Mouse (Mus musculus) bone marrow, adult 2 months (tissue): ENCODE data around the gene Hist1h2bh. TPM values are rescaled to one million over a fixed set of nuclear protein-coding genes. Genes with fewer than 3 reads are reported as not detected.
"Not testable (repeated sequence)": the region's sequence is repeated elsewhere in the genome, so short reads cannot be mapped to it uniquely, and the experiment has no call there.

Experiments used
- H3K27ac ChIP-seq: fragments of 200-500 bp; 2 replicates; pipeline ENCODE4 v1.5.1; 2012; ENCODE audit warnings: low read depth, mild to moderate bottlenecking, control low read depth, inconsistent platforms, low read length; ENCODE audit not compliant: control insufficient read depth, poor library complexity, insufficient read depth
- H3K4me1 ChIP-seq: fragments of 200-500 bp; 2 replicates; pipeline ENCODE4 v1.6.1; 2011; ENCODE audit warnings: low read length; ENCODE audit not compliant: control insufficient read depth, insufficient read depth
- H3K4me3 ChIP-seq: fragments of 200-500 bp; replicated peaks from 2 replicates; pipeline ENCODE3; 2011; ENCODE audit warnings: mild to moderate bottlenecking, low read depth, low read length, control low read depth; ENCODE audit not compliant: control insufficient read depth
- CTCF ChIP-seq: fragments of 200-500 bp; IDR thresholded peaks from 2 replicates; pipeline ENCODE4 v1.5.1; 2011; ENCODE audit warnings: low read length, control low read depth; ENCODE audit not compliant: control insufficient read depth, insufficient read depth
- POLR2A ChIP-seq: fragments of 200-500 bp; IDR thresholded peaks from 2 replicates; pipeline ENCODE4 v1.6.1; 2011; ENCODE audit warnings: low read depth, mild to moderate bottlenecking, control low read depth, low read length, borderline replicate concordance; ENCODE audit not compliant: control insufficient read depth
- WGBS: fragments of 180-500 bp; shearing (Covaris S2); methylation state at CpG from one replicate; pipeline ENCODE4 v1.1.7; 2018; 5-methylcytosine and 5-hydroxymethylcytosine counted together
- polyA plus RNA-seq: library from polyadenylated mRNA; stranded (reverse); fragments of >200 nt; gene quantifications from 2 replicates; pipeline ENCODE4 v1.2.4, GENCODE M21; 2011; ENCODE audit warnings: low replicate concordance; ENCODE audit not compliant: missing spikeins, insufficient read depth, insufficient read length

Hist1h2bh gene
- polyA plus RNA-seq, 1 experiment = 11.4 TPM

DNA sequence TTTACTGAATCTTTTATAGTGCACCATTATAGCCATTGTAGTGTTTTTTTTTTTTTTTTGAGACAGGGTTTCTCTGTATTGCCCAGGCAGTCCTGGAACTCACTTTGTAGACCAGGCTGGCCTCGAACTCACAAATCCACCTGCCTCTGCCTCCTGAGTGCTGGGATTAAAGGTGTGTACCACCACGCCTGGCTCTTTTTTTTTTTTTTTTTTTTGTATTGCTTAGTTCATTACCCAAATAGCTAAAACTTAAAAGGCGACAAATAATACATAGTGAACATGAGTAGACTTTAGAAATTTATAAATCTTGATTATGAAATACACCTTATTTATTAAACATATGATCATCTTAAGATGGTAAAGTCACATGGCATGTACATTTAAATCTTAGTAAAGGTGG is 1.7 kb downstream of the Hist1h2bh start:
- Histone ChIP-seq H3K4me3 (no peak overlapping the region), H3K4me1 (no peaks in the 10 kb centered on the region), H3K27ac (no peak overlapping the region)
- 76% methylated on average over 3 of the region's 3 CpGs for WGBS
- no peak for TF ChIP-seq POLR2A
- no peak for TF ChIP-seq CTCF

DNA sequence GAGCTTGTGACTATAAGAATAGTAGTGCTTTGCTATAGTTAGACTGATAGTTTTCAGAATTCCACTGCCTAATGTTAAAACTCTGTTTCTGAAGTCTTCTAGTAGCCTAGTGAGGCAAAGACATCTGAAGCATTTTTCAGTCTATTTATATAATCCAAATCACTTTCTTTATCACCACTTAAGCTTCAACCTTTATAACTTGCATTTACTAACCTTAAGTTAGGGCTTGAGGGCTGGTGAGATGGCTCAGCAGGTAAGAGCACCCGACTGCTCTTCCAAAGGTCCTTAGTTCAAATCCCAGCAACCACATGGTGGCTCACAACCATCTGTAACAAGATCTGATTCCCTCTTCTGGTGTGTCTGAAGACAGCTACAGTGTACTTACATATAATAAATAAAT is 3.4 kb downstream of the Hist1h2bh start:
- not testable (repeated sequence) for H3K27ac ChIP-seq, H3K4me1 ChIP-seq, H3K4me3 ChIP-seq
- WGBS = 65% methylated on average over 1 of the region's 1 CpGs

DNA sequence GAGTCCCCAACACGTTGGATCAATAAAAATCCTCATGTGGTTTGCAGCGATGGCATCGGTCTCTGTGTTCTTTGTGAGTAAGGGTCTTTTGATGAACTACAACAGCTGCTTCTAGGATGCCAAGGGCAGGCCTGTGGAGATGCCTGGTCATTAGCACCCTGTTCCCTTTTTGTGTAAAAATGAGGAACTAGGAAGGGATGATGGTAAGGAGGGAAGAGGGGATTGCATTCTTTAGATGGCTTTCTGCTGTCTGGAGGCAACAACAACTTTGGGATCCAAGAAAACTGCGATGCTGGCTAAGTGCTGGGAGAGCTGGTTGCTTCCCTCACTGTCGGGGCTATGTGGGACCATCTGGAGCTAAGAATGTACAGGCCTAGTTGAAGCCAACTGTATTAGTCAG is 4.9 kb downstream of the Hist1h2bh start:
- 77% methylated on average over 5 of the region's 5 CpGs for WGBS
- H3K4me1 ChIP-seq = no peaks in the 10 kb centered on the region
- no peak overlapping the region for H3K27ac ChIP-seq
- H3K4me3 ChIP-seq = no peak overlapping the region
- TF ChIP-seq CTCF (no peak), POLR2A (no peak)

DNA sequence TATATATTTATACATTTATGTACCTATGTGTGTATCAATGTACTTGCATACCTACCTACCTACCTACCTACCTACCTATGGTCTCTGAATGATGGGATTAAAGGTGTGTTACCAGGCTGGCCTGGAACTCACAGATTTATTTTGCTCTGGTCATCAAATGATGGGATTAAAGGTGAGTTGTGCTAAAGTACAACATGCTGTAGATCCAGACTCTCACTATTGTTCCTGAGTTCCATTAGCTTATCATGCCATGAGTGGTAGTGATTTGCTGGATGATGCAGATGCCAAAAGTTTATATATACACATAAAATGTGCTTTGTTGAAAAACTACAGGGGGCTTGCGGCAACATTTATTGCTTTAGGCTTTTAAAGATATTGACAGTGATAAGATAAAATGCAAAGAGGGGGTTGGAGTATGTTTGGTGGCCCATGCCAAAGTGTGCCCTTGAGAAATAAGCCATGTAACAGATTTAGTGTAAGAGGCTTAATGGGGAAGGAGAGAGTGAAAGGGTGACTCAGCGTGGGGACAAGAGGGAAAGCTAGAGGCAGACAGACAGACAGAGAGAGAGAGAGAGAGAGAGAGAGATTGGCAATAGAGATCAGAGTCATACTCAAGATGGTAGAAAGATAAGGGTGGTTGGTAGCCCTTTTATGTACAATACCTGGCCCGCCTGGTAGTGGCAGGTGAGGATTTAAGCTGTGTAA is 6.0 kb downstream of the Hist1h2bh start:
- Histone ChIP-seq H3K4me1 (peaks cover 1% of the 10 kb centered on the region; the same call in 1 of the 2 replicates), H3K27ac (no peak overlapping the region), H3K4me3 (peak overlapping the region; percentile 29)
- TF ChIP-seq POLR2A (no peak), CTCF (no peak)
- 69% methylated on average over 3 of the region's 3 CpGs for WGBS

DNA sequence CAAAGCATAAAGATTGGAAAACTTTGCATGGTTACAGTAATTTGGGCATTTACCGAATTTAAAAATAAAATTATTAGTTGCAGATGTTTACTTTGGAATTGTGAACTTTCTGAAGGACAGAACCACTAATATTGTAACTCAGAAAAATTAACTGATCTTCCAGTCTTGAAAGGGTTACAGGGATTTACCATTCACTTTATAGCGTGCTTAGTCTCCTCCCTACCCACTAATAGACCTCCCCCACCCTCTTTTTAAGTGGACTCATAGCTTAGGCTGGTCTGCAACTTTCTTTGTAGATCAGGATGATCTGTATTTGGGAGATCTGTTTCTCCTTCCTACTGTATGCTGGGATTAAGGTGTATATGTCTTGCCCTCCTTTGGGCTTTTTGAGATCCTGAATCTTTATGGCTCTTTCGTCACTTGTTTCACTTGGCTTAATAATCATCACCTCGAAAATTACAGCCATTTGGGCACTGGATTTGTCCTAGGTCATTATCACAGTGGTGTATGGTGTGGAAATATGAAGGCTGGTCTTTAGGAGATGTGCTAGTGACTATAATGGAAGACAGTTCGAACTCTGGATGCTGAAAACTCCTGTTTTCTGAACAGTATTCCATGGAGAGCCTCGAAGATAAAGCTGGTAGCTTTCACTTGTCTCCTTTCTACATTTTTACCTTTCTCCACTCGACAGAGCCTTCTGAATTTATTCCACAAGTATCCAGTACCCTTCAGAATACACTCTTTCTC is 6.9 kb downstream of the Hist1h2bh start:
- Histone ChIP-seq H3K4me3 (peak overlapping the region; percentile 68), H3K27ac (no peak overlapping the region; the same call in 1 of the 2 replicates), H3K4me1 (peaks cover 1% of the 10 kb centered on the region; the same call in 1 of the 2 replicates)
- 31% methylated on average over 7 of the region's 7 CpGs for WGBS
- TF ChIP-seq POLR2A = no peak
- no peak for TF ChIP-seq CTCF

DNA sequence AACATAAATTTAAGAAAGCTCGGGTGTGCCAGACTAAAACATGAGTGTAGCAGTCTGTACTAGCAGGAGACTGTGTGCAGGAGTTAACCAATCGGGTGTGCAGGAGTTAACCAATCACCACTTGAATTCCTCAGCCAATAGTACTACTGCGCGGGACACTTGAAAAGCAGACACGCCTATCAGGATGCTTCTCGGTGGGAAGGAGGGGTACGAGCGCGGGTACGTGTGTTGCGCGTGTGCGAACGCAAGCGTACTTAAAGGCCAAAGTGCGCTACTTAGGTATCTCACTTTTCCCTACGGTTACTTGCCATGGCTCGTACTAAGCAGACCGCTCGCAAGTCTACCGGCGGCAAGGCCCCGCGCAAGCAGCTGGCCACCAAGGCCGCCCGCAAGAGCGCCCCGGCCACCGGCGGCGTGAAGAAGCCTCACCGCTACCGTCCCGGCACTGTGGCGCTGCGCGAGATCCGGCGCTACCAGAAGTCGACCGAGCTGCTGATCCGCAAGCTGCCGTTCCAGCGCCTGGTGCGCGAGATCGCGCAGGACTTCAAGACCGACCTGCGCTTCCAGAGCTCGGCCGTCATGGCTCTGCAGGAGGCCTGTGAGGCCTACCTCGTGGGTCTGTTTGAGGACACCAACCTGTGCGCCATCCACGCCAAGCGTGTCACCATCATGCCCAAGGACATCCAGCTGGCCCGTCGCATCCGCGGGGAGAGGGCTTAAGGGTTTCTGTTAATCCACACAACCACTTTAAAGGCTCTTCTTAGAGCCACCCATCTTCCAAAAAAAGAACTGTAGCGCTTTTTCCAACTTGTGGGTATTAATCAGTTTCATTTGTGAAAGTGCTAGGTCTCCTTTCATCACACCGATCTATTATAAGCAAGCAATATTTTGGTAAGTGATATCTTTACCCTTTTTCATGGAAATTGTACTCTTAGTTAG is 7.8 kb downstream of the Hist1h2bh start, which contains the start of gene Hist1h3g:
TSS of gene Hist1h3g (plus strand) at position 286 of the 939 bp plus-strand sequence.
- WGBS = under 1% methylated on average over 46 of the region's 62 CpGs
- TF ChIP-seq POLR2A = peak; percentile 98
- not testable (repeated sequence) for H3K4me1 ChIP-seq
- Histone ChIP-seq H3K4me3 (peak within 1 kb of the TSS; percentile 70), H3K27ac (peak within 1 kb of the TSS; percentile 94)

DNA sequence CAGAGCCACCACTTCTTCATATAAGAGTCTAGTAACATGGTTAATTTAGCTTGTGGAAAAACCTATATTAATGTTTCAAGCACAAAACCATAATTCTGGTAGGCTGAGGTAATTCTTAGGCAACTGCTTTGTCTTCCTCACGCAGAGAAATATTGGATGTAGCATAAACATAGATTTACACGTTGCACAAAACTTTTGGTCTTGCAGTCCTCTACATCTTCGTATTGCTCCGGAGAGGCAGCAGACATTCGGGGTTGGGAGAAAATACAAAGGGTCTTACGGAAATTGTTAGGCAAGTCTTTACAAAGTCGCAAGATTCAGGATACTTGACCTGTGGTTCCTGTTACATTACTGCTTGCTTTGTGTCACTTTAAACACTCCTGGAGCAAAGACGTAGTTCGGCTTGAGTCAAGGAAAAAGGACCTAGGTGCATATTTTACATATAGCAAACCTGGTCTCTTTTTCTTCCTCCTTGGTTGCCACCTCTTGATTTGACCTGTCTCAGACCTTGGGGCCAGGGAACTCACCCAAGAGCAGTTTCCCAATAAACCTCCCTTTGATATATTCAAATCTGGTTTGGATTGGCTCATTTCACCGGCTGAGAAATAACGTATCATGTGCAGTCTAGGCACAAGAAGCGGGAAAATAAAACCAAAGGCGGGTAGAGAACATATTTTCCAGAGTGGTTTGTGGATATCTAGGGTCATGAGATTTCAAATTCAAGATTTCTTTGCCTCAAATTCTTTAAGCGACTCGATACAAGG is 8.6 kb downstream of the Hist1h2bh start:
- under 1% methylated on average over 15 of the region's 15 CpGs for WGBS
- Histone ChIP-seq H3K4me1 (peaks cover 1% of the 10 kb centered on the region; the same call in 1 of the 2 replicates), H3K4me3 (peak overlapping the region; percentile 61), H3K27ac (peak overlapping the region; percentile 60; the same call in 1 of the 2 replicates)
- TF ChIP-seq CTCF (no peak), POLR2A (0 out of 2 replicates have a peak, but pooled peaks have one; percentile 4)
